Mouse (Mus musculus): ENCODE results near the gene Pla2g4f. TPM values are rescaled to one million over a fixed set of nuclear protein-coding genes. Genes with fewer than 3 reads are reported as not detected.
A peak's percentile ranks its signal among the peaks of the same experiment; 100 is the strongest.

Gene Pla2g4f
- polyA plus RNA-seq, 1 experiment from 2014 or later: 0.64 TPM

DNA sequence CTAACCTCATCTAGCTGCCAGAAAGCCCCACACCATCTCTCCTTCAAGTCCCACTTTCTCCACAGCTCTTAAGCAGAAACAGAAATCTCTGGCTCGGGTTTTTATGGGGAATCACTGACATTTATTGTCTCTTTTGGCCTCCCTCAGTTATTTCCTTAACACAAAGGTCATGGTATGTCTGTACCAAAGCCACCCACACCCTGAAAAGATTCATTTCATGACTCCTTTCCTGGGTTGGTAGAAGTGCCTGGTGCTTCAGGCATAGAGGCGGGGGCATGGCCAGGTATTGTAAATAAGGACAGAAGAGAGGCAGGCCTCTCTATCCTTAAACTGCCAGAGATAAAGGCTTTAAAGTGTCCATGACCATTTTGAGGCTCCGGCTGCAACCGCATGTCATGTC is 522 bp upstream of the Pla2g4f start:
- H3K4me1 ChIP-seq (ENCODE audit: control insufficient read depth, insufficient read depth, low read length): peaks cover 3% of the 10 kb centered on the region
- 0 out of 2 replicates have a peak, but pooled peaks cover 8% of the 10 kb centered on the region for H3K36me3 ChIP-seq (ENCODE audit: control insufficient read depth, insufficient read depth, low read length)
- H3K27me3 ChIP-seq (replicated peaks; ENCODE audit: control insufficient read depth, insufficient read depth, low read length): no peaks in the 10 kb centered on the region
- no peak overlapping the region for H3K4me2 ChIP-seq (ENCODE audit: low read depth, low read length)
- ATAC-seq: peak; percentile 60; the same call in 1 of the 2 replicates
- no peak overlapping the region for H3K9ac ChIP-seq (ENCODE audit: low read depth, low read length)
- no peak overlapping the region for H3K4me3 ChIP-seq (ENCODE audit: low read length)
- H3K27ac ChIP-seq (ENCODE audit: low read length): no peak overlapping the region
- 67% methylated on average over 4 of the region's 4 CpGs for WGBS
- H3K9me3 ChIP-seq (ENCODE audit: control insufficient read depth, low read length): no peaks in the 10 kb centered on the region

DNA sequence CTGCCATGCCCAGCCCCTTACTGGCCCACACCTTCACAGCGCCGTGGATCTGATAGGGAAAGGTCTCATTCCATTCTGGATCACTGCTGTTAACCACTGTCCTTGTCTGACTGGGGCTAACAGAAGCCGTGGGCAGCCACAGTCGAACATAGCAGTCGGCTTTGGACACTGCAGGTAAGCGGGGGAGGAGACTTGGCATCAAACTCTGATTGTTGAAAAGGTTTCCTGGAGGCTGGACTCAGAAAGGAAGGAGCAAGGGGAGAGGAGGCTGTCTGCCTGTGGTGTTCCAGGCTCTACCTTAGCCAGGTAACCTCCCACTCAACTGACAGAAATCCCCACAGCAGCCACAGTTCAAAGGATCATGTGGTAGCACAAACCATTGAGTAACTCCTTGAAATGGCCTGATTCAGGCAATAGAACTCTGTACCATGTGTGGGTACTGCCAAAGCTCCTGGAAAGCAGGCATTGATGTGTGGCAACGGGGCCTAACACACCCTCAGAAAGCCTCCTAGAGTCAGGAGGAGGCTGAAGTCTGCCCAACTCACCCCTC is 1.6 kb downstream of the Pla2g4f start:
- 74% methylated on average over 7 of the region's 7 CpGs for WGBS
- H3K27me3 ChIP-seq (replicated peaks; ENCODE audit: control insufficient read depth, insufficient read depth, low read length): no peaks in the 10 kb centered on the region
- no peak for ATAC-seq
- H3K9ac ChIP-seq (ENCODE audit: low read depth, low read length): no peak overlapping the region
- H3K27ac ChIP-seq (ENCODE audit: low read length): no peak overlapping the region
- H3K4me2 ChIP-seq (ENCODE audit: low read depth, low read length): no peak overlapping the region
- no peaks in the 10 kb centered on the region for H3K9me3 ChIP-seq (ENCODE audit: control insufficient read depth, low read length)
- H3K4me1 ChIP-seq (ENCODE audit: control insufficient read depth, insufficient read depth, low read length): peaks cover 3% of the 10 kb centered on the region
- H3K4me3 ChIP-seq (ENCODE audit: low read length): no peak overlapping the region
- no peaks in the 10 kb centered on the region for H3K36me3 ChIP-seq (ENCODE audit: control insufficient read depth, insufficient read depth, low read length)

DNA sequence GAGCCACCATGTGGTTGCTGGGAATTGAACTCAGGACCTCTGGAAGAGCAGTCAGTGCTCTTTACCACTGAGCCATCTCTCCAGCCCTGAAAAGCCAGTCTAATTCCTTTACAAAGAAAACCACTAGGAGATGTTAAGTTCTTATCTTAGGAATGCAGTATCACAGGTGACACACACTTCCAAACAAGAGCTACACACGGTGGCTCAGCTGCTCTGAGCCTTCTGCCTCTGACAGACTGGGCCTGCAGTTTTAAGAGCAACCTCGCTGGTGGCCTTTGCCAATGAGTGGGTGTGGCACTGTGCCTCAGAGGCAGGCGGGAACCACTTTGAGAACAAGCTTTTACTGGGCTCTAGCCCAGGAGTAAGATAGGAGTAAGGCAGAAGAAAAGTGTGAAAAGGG is 9.9 kb downstream of the Pla2g4f start:
- no peaks in the 10 kb centered on the region for H3K27me3 ChIP-seq (replicated peaks; ENCODE audit: control insufficient read depth, insufficient read depth, low read length)
- H3K9me3 ChIP-seq (ENCODE audit: control insufficient read depth, low read length): no peaks in the 10 kb centered on the region
- no peak overlapping the region for H3K9ac ChIP-seq (ENCODE audit: low read depth, low read length)
- WGBS: 18% methylated on average over 3 of the region's 3 CpGs
- no peak for ATAC-seq
- H3K36me3 ChIP-seq (ENCODE audit: control insufficient read depth, insufficient read depth, low read length): no peaks in the 10 kb centered on the region
- no peak overlapping the region for H3K4me3 ChIP-seq (ENCODE audit: low read length)
- H3K27ac ChIP-seq (ENCODE audit: low read length): no peak overlapping the region
- H3K4me2 ChIP-seq (ENCODE audit: low read depth, low read length): no peak overlapping the region
- no peaks in the 10 kb centered on the region for H3K4me1 ChIP-seq (ENCODE audit: control insufficient read depth, insufficient read depth, low read length)

DNA sequence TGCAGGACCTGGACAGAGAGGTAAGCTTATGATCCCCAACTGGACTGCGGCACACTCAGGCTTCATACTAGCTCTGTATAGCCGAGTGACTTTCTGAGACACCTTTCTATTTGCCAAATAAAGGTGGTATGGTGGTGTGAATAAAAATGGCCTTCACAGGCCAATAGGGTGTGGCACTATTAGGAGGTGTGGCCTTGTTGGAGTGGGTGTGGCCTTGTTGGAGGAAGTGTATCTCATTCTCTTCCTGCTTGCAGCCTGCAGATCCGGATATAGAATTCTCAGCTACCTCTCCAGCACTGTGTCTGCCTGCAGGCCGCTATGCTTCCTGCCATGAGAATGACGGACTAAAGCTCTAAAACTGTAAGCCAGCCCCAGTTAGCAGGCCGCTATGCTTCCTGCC is 12.9 kb downstream of the Pla2g4f start:
- no peak overlapping the region for H3K4me2 ChIP-seq (ENCODE audit: low read depth, low read length)
- no peak overlapping the region for H3K27ac ChIP-seq (ENCODE audit: low read length)
- no peak overlapping the region for H3K9ac ChIP-seq (ENCODE audit: low read depth, low read length)
- no peaks in the 10 kb centered on the region for H3K36me3 ChIP-seq (ENCODE audit: control insufficient read depth, insufficient read depth, low read length)
- no peak for ATAC-seq
- WGBS: 92% methylated on average over 6 of the region's 6 CpGs
- H3K27me3 ChIP-seq (replicated peaks; ENCODE audit: control insufficient read depth, insufficient read depth, low read length): no peaks in the 10 kb centered on the region
- no peaks in the 10 kb centered on the region for H3K9me3 ChIP-seq (ENCODE audit: control insufficient read depth, low read length)
- H3K4me3 ChIP-seq (ENCODE audit: low read length): no peak overlapping the region
- H3K4me1 ChIP-seq (ENCODE audit: control insufficient read depth, insufficient read depth, low read length): no peaks in the 10 kb centered on the region

DNA sequence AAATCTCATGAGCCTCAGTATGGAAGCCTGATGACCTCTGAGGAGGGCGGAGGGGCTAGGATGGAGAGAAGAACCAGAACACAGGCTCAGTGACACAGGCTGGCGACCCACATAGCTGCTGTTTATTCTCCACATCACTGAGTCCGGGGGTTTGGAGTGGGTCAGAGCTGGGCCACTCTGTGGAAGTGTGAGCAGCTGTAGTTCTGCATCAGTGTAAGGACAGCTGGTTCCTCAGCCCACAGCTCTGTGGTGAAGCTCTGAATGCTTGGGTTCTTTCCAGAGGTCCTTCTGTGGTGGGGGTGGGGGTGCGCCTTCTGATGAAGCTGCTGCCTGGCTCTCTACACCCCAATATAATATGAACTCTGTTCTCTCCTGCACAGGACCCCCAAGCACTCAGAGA is 14.1 kb downstream of the Pla2g4f start:
- H3K4me1 ChIP-seq (ENCODE audit: control insufficient read depth, insufficient read depth, low read length): no peaks in the 10 kb centered on the region
- no peak; the same call in 1 of the 2 replicates for ATAC-seq
- H3K9me3 ChIP-seq (ENCODE audit: control insufficient read depth, low read length): no peaks in the 10 kb centered on the region
- H3K9ac ChIP-seq (ENCODE audit: low read depth, low read length): no peak overlapping the region
- H3K4me2 ChIP-seq (ENCODE audit: low read depth, low read length): no peak overlapping the region
- H3K36me3 ChIP-seq (ENCODE audit: control insufficient read depth, insufficient read depth, low read length): no peaks in the 10 kb centered on the region
- H3K4me3 ChIP-seq (ENCODE audit: low read length): no peak overlapping the region
- 54% methylated on average over 4 of the region's 4 CpGs for WGBS
- no peaks in the 10 kb centered on the region for H3K27me3 ChIP-seq (replicated peaks; ENCODE audit: control insufficient read depth, insufficient read depth, low read length)
- H3K27ac ChIP-seq (ENCODE audit: low read length): no peak overlapping the region

DNA sequence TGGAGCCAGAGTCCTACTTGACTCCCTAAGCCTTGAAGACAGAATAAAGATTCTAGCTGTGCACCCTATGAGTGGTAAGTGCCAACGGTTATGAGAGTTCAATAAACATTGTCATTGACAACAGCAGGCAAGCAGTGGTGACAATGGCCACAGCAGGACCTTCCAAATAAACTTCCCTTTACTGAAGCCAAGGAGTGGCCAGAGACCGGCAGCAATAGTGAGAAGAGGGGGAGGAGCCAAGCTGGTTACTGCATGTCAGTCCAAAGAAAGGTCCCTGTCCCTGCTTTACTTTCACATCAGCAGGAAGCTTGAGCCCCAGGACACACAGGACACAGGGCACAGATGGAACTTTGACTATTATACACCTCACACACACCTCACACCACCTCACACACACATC is 17.8 kb downstream of the Pla2g4f start:
- H3K9me3 ChIP-seq (ENCODE audit: control insufficient read depth, low read length): no peaks in the 10 kb centered on the region
- 18% methylated on average over 2 of the region's 2 CpGs for WGBS
- H3K27ac ChIP-seq (ENCODE audit: low read length): no peak overlapping the region
- ATAC-seq: no peak
- no peak overlapping the region for H3K9ac ChIP-seq (ENCODE audit: low read depth, low read length)
- H3K36me3 ChIP-seq (ENCODE audit: control insufficient read depth, insufficient read depth, low read length): no peaks in the 10 kb centered on the region
- no peaks in the 10 kb centered on the region for H3K4me1 ChIP-seq (ENCODE audit: control insufficient read depth, insufficient read depth, low read length)
- H3K4me3 ChIP-seq (ENCODE audit: low read length): no peak overlapping the region
- no peak overlapping the region for H3K4me2 ChIP-seq (ENCODE audit: low read depth, low read length)
- H3K27me3 ChIP-seq (replicated peaks; ENCODE audit: control insufficient read depth, insufficient read depth, low read length): no peaks in the 10 kb centered on the region

DNA sequence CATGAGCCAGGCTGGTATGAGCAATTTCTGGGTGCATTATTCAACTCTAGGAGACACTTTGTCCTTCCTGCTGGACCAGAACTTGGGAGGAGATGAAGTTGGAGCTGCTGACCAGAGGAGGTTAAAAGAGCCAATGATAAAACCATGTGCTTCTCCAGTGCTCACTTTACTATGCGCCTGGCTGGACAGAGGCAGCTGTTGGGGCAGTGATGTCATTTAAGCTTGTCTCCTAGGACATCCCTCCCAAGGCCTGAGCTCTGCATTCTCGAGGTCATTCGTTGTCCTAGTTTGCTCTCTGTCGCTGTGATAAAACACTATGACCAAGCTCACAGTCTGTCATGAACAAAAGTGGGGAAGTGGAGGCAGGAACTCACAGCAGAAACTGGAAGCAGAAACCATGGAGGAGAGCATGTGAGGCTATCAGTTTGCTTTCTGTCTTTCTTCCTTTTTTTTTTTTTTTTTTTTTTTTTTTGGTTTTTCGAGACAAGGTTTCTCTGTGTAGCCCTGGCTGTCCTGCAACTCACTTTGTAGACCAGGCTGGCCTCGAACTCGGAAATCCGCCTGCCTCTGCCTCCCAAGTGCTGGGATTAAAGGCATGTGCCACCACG is 22.4 kb downstream of the Pla2g4f start:
- Histone ChIP-seq H3K9me3 (ENCODE audit: control insufficient read depth, low read length) (no peaks in the 10 kb centered on the region), H3K9ac (ENCODE audit: low read depth, low read length) (no peak overlapping the region), H3K27me3 (replicated peaks; ENCODE audit: control insufficient read depth, insufficient read depth, low read length) (no peaks in the 10 kb centered on the region), H3K4me2 (ENCODE audit: low read depth, low read length) (no peak overlapping the region), H3K27ac (ENCODE audit: low read length) (no peak overlapping the region), H3K36me3 (ENCODE audit: control insufficient read depth, insufficient read depth, low read length) (no peaks in the 10 kb centered on the region), H3K4me1 (ENCODE audit: control insufficient read depth, insufficient read depth, low read length) (no peaks in the 10 kb centered on the region), H3K4me3 (ENCODE audit: low read length) (no peak overlapping the region)
- WGBS: 82% methylated on average over 8 of the region's 9 CpGs
- no peak for ATAC-seq

DNA sequence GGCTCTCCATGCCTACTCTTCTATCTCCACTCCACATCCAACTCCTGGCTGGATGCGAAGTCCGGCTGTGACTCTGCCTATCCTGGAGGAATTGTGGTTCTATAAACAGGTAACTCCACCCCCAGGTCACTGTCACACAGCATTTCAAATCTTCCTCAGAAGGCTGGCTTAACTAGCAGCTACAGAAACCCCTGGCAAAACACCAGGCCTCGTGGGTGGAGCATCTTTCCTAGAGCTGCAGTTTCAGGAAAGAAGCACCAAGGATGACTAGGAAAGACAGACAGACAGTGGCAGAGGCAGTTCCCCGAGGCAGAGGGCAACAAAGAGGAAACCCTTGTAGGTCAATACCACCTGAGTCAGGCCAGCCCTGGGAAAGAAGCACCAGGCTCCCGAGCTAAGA is 25.0 kb downstream of the Pla2g4f start, which contains the start of gene Pla2g4d:
TSS of gene Pla2g4d (minus strand) at position 203 of the 400 bp plus-strand sequence.
- no peaks in the 10 kb centered on the region for H3K27me3 ChIP-seq (replicated peaks; ENCODE audit: control insufficient read depth, insufficient read depth, low read length)
- no peaks in the 10 kb centered on the region for H3K4me1 ChIP-seq (ENCODE audit: control insufficient read depth, insufficient read depth, low read length)
- H3K4me3 ChIP-seq (ENCODE audit: low read length): no peak within 1 kb of the TSS
- no peak within 1 kb of the TSS for H3K4me2 ChIP-seq (ENCODE audit: low read depth, low read length)
- no peak within 1 kb of the TSS for H3K27ac ChIP-seq (ENCODE audit: low read length)
- no peaks in the 10 kb centered on the region for H3K9me3 ChIP-seq (ENCODE audit: control insufficient read depth, low read length)
- WGBS: 66% methylated on average over 5 of the region's 5 CpGs
- ATAC-seq: no peak
- H3K9ac ChIP-seq (ENCODE audit: low read depth, low read length): no peak within 1 kb of the TSS
- H3K36me3 ChIP-seq (ENCODE audit: control insufficient read depth, insufficient read depth, low read length): no peaks in the 10 kb centered on the region

DNA sequence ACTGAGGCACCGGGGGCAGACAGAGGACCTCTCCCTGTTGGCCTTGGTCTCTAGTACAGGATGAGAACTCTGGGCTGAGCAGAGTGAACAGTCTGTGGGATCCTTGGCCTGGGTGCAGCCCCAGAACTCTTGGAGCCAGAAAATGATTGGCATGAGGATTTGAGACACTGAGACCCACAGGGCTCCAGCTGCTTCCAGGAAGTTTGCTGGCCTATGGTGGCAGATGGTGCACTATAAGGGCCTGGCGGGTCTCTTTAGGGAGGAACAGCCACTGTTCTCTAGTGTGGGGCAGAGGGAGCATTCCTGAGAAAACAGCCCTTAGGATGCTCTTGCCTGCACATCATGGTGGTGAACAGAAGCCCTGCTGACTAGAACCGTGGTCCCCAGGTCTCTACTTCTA is 25.6 kb downstream of the Pla2g4f start:
- Histone ChIP-seq H3K9ac (ENCODE audit: low read depth, low read length) (no peak overlapping the region), H3K27ac (ENCODE audit: low read length) (no peak overlapping the region), H3K27me3 (replicated peaks; ENCODE audit: control insufficient read depth, insufficient read depth, low read length) (no peaks in the 10 kb centered on the region), H3K9me3 (ENCODE audit: control insufficient read depth, low read length) (no peaks in the 10 kb centered on the region), H3K4me2 (ENCODE audit: low read depth, low read length) (no peak overlapping the region), H3K4me1 (ENCODE audit: control insufficient read depth, insufficient read depth, low read length) (no peaks in the 10 kb centered on the region), H3K36me3 (ENCODE audit: control insufficient read depth, insufficient read depth, low read length) (no peaks in the 10 kb centered on the region), H3K4me3 (ENCODE audit: low read length) (no peak overlapping the region)
- ATAC-seq: no peak
- WGBS: 80% methylated on average over 3 of the region's 3 CpGs

DNA sequence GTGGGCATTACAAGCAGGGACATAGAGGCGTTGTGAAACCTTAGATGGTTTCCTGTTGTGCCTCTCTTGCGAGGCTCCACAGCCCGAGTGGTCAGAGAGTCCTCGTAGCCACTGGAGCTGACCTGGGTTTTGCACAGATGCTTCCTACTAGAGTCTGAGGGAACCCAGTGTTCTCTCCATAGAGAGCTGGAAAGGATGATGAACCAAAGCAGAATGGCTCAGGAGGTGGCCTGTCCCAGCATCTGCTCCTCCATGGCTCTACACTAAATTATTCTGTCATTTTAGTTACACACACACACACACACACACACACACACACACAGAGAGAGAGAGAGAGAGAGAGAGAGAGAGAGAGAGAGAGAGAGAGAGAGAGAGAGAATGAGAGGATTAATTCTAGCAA is 28.3 kb downstream of the Pla2g4f start:
- Histone ChIP-seq H3K4me3 (ENCODE audit: low read length) (no peak overlapping the region), H3K27ac (ENCODE audit: low read length) (no peak overlapping the region), H3K27me3 (replicated peaks; ENCODE audit: control insufficient read depth, insufficient read depth, low read length) (no peaks in the 10 kb centered on the region), H3K9me3 (ENCODE audit: control insufficient read depth, low read length) (no peaks in the 10 kb centered on the region), H3K9ac (ENCODE audit: low read depth, low read length) (no peak overlapping the region), H3K36me3 (ENCODE audit: control insufficient read depth, insufficient read depth, low read length) (no peaks in the 10 kb centered on the region), H3K4me2 (ENCODE audit: low read depth, low read length) (no peak overlapping the region), H3K4me1 (ENCODE audit: control insufficient read depth, insufficient read depth, low read length) (no peaks in the 10 kb centered on the region)
- ATAC-seq: no peak
- 75% methylated on average over 4 of the region's 4 CpGs for WGBS

Measured in intestine, embryonic 16.5 days (tissue).